Mouse (Mus musculus) right cerebral cortex, postnatal 10 days (tissue): ENCODE measurements around the gene Pde7b.

Experiments
- DNase-seq, 2 experiments: peaks; one replicate each; pipeline ENCODE4 v3.0.0; 2021; ENCODE audit warnings: low spot score in 2 of 2

The Pde7b gene

GRCm38 (mm10) chr10:20361542-20362449, 363.1 kb downstream of the Pde7b start:
- no peak for DNase-seq

- DNase-seq: no peak
Measured at GRCm38 (mm10) chr10:20348894-20349293, 376.0 kb downstream of the Pde7b start.
